28 mouse cellular contexts compared by ENCODE assay signal in genomic region chr12:51620572-51620971, GRCm38 (mm10). TPM values are rescaled to one million over a fixed set of nuclear protein-coding genes. Genes with fewer than 3 reads are reported as not detected.
"Had no signal": no experiment of that assay in that cellular context is flagged by ENCODE, and none has a peak within 500 bp of the region (broad histone marks: within the 10 kb centered on the region; RNA-seq: fewer than 3 reads in every experiment).

No protein-coding gene starts in this region.

- H3K27ac ChIP-seq: embryonic facial prominence, embryonic 10.5 days; embryonic facial prominence, embryonic 12.5 days; embryonic facial prominence, embryonic 13.5 days; embryonic facial prominence, embryonic 15.5 days; forebrain, embryonic 10.5 days; forebrain, embryonic 12.5 days; forebrain, embryonic 13.5 days; gastrocnemius, adult 2 months; heart, adult 2 months; heart, embryonic 10.5 days had no signal

- H3K9me3 ChIP-seq: embryonic facial prominence, embryonic 10.5 days; embryonic facial prominence, embryonic 12.5 days; embryonic facial prominence, embryonic 13.5 days; embryonic facial prominence, embryonic 15.5 days; forebrain, embryonic 10.5 days; forebrain, embryonic 12.5 days; forebrain, embryonic 13.5 days; heart, embryonic 10.5 days had no signal

- H3K4me1 ChIP-seq: embryonic facial prominence, embryonic 10.5 days; embryonic facial prominence, embryonic 12.5 days; embryonic facial prominence, embryonic 13.5 days; embryonic facial prominence, embryonic 15.5 days; forebrain, embryonic 10.5 days; forebrain, embryonic 12.5 days; forebrain, embryonic 13.5 days; heart, embryonic 10.5 days had no signal

- ATAC-seq: forebrain, embryonic 13.5 days; forebrain, embryonic 14.5 days; forebrain, embryonic 16.5 days; forebrain, postnatal 0 days had no signal

- H3K4me2 ChIP-seq: embryonic facial prominence, embryonic 12.5 days; embryonic facial prominence, embryonic 13.5 days; embryonic facial prominence, embryonic 15.5 days; forebrain, embryonic 12.5 days; forebrain, embryonic 13.5 days; heart, embryonic 11.5 days had no signal

- H3K4me3 ChIP-seq: embryonic facial prominence, embryonic 10.5 days; embryonic facial prominence, embryonic 12.5 days; embryonic facial prominence, embryonic 13.5 days; embryonic facial prominence, embryonic 15.5 days; erythroblast, embryonic 14.5 days; forebrain, embryonic 10.5 days; forebrain, embryonic 12.5 days; forebrain, embryonic 13.5 days; gastrocnemius, adult 2 months; heart, adult 2 months; heart, embryonic 10.5 days had no signal

- DNase-seq: cerebellum, adult 9-11 months; cerebellum, postnatal 10 days; cerebellum, postnatal 14 days; cerebellum, postnatal 25 days; cerebellum, postnatal 36 days; embryo, embryonic 11 days; forebrain, postnatal 0 days; gastrocnemius, adult 2 months; gastrocnemius, postnatal 10 days; gastrocnemius, postnatal 14 days; gastrocnemius, postnatal 25 days; gastrocnemius, postnatal 36 days; heart, adult 18-20 months; heart, adult 2 months had no signal

- H3K9ac ChIP-seq: embryonic facial prominence, embryonic 12.5 days; embryonic facial prominence, embryonic 13.5 days; embryonic facial prominence, embryonic 15.5 days; forebrain, embryonic 12.5 days; forebrain, embryonic 13.5 days; forebrain, postnatal 0 days had no signal

- H3K27me3 ChIP-seq: embryonic facial prominence, embryonic 12.5 days; embryonic facial prominence, embryonic 13.5 days; embryonic facial prominence, embryonic 15.5 days; forebrain, embryonic 12.5 days; forebrain, embryonic 13.5 days had no signal

RNA-seq across cellular contexts. Expression of gene Coch, which starts 27.4 kb away (rescaled TPM):
- total RNA-seq: common myeloid progenitor, adult 5-6 weeks; granulocyte monocyte progenitor cell, adult 5-6 weeks had no signal
- polyA plus RNA-seq: erythroblast, embryonic 14.5 days had no signal
